Mouse (Mus musculus) heart, embryonic 14.5 days (tissue): ENCODE data around the gene Mcrip2. TPM values are rescaled to one million over a fixed set of nuclear protein-coding genes. Genes with fewer than 3 reads are reported as not detected.

Experiments used
- ATAC-seq: fragments of 200-750 bp; cut with Nextera tagmentation; 2 replicates; pipeline ENCODE4 v1.8.0; 2017; ENCODE audit warnings: low read depth, moderate TSS enrichment; ENCODE audit not compliant: insufficient number of reproducible peaks, insufficient read depth, low FRiP score
- H3K27ac ChIP-seq, 2 experiments: fragments of 200-500 bp in 1 of 2; fragments of 300-500 bp in 1 of 2; sonication (generic) in 1 of 2; replicated peaks in 1 of 2; 2 replicates each; pipeline ENCODE4 v1.5.1; 2012 to 2014; ENCODE audit warnings: low read depth in 2 of 2, low read length in 2 of 2, control low read depth in 1 of 2, mild to moderate bottlenecking in 1 of 2, mixed read lengths in 1 of 2; ENCODE audit not compliant: control insufficient read depth in 1 of 2, insufficient read depth in 1 of 2
- H3K27me3 ChIP-seq: fragments of 300-500 bp; sonication (generic); 2 replicates; pipeline ENCODE4 v1.6.1; 2014; ENCODE audit warnings: mild to moderate bottlenecking, low read length, control low read depth; ENCODE audit not compliant: control insufficient read depth, insufficient read depth
- H3K36me3 ChIP-seq: fragments of 300-500 bp; sonication (generic); 2 replicates; pipeline ENCODE4 v1.6.1; 2014; ENCODE audit warnings: mild to moderate bottlenecking, control low read depth, low read length, mixed read lengths; ENCODE audit not compliant: control insufficient read depth, insufficient read depth
- H3K4me1 ChIP-seq, 2 experiments: fragments of 200-500 bp in 1 of 2; fragments of 300-500 bp in 1 of 2; sonication (generic) in 1 of 2; 2 replicates each; pipeline ENCODE4 v1.6.1; 2012 to 2014; ENCODE audit warnings: low read length in 2 of 2, control low read depth in 1 of 2, mixed read lengths in 1 of 2; ENCODE audit not compliant: control insufficient read depth in 2 of 2, insufficient read depth in 2 of 2
- H3K4me2 ChIP-seq: fragments of 300-500 bp; sonication (generic); 2 replicates; pipeline ENCODE4 v1.6.1; 2014; ENCODE audit warnings: mild to moderate bottlenecking, low read length
- H3K4me3 ChIP-seq, 2 experiments: fragments of 200-500 bp in 1 of 2; fragments of 300-500 bp in 1 of 2; sonication (generic) in 1 of 2; 2 replicates each; pipeline ENCODE4 v1.5.1; 2012 to 2014; ENCODE audit warnings: low read length in 2 of 2, mild to moderate bottlenecking in 2 of 2, control low read depth in 1 of 2, low read depth in 1 of 2, moderate library complexity in 1 of 2; ENCODE audit not compliant: control insufficient read depth in 1 of 2, insufficient read depth in 1 of 2
- H3K9ac ChIP-seq: fragments of 300-500 bp; sonication (generic); 2 replicates; pipeline ENCODE4 v1.6.1; 2014; ENCODE audit warnings: mild to moderate bottlenecking, low read length
- H3K9me3 ChIP-seq: fragments of 300-500 bp; sonication (generic); 2 replicates; pipeline ENCODE4 v1.6.1; 2016; ENCODE audit warnings: low read length, control low read depth; ENCODE audit not compliant: control insufficient read depth
- WGBS: fragments of 180-500 bp; shearing (Covaris S2); extraction: QIAGEN DNeasy Blood & Tissue Kit; methylation state at CpG from one replicate; pipeline ENCODE4 v1.1.7; 2014; 5-methylcytosine and 5-hydroxymethylcytosine counted together
- polyA plus RNA-seq: library from polyadenylated mRNA; unstranded; fragments of >200 nt; fragmentation: Nextera tagmentation; extraction: Ambion mirVana; gene quantifications from 2 replicates; pipeline ENCODE4 v1.2.1, GENCODE M21; 2014

The Mcrip2 gene
- polyA plus RNA-seq, 1 experiment from 2014 or later, result 184 TPM

DNA sequence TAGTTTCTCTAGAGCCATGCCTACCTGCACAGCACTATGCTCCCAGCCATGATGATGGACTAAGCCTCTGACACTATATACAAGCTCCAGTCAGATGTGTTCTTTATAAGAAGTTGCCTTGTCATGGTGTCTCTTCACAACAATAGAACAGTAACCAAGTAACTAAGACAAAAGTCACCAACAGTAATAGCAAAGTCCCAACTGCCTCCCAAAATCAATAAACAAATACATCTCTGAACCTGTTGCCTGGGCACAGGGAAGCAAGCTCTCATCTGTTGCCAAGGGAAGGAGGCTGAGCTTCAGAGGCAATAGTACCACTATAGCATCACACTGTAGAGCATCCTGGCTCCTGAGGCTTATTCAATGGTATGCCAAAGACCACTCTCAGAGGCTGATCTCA is 18.2 kb upstream of the Mcrip2 start:
- Histone ChIP-seq H3K9ac (no peak overlapping the region), H3K4me2 (no peak overlapping the region), H3K36me3 (peaks cover 64% of the 10 kb centered on the region), H3K27ac (no peak overlapping the region), H3K4me3 (no peak overlapping the region), H3K27me3 (no peaks in the 10 kb centered on the region), H3K9me3 (no peaks in the 10 kb centered on the region), H3K4me1 (no peaks in the 10 kb centered on the region)
- ATAC-seq, result no peak

DNA sequence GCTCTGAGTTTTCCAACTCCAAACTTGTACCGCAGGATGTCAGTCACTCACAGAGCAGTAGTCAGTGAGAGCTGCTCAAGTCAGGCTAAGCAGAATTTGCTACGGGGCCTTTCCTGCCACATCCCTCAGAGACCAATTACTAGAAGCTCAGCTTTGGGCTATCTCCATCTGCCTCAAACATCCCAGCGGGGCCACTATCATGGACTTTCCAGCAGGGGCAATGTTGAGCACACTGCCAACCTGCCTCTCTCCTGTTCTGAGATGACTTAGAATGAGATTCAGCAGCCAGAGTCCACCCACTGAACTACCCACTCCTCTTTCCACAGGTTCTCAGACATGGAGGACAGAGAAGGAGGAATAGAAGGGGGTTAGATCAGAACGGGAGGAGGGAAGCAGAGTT is 17.1 kb upstream of the Mcrip2 start:
- no peak for ATAC-seq
- H3K27ac ChIP-seq, result no peak overlapping the region
- WGBS, result 60% methylated on average over 4 of the region's 4 CpGs
- no peak overlapping the region for H3K4me3 ChIP-seq
- no peaks in the 10 kb centered on the region for H3K27me3 ChIP-seq
- peaks cover 2 to 7% of the 10 kb centered on the region in 2 experiments; a peak in 2 of 4 replicates for H3K4me1 ChIP-seq
- no peak overlapping the region for H3K9ac ChIP-seq
- no peak overlapping the region for H3K4me2 ChIP-seq
- peaks cover 57% of the 10 kb centered on the region for H3K36me3 ChIP-seq
- H3K9me3 ChIP-seq, result no peaks in the 10 kb centered on the region

DNA sequence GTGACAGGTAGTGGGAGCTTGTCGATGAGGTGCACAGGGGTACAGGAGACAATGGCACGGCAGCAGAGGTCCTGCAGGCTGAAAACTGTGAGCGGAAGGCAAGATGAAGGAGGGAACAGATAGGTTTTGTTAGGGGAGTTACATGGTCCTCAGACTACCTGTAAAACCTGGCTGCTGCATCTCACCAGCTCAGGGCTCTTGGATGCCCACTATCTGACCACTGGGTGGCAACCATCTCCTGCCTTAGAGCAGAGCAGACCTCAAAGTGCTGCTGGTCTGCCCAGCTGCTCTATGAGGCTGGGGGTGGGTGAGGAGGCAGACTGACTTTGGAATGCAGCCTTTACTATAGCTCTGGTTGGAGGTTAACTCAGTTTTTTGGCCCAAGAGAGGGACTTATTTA is 15.3 kb upstream of the Mcrip2 start:
- no peak overlapping the region for H3K4me2 ChIP-seq
- H3K4me1 ChIP-seq, result peaks cover 2 to 7% of the 10 kb centered on the region in 2 experiments; a peak in 2 of 4 replicates
- 92% methylated on average over 3 of the region's 3 CpGs for WGBS
- no peak for ATAC-seq
- no peak overlapping the region for H3K9ac ChIP-seq
- H3K9me3 ChIP-seq, result no peaks in the 10 kb centered on the region
- H3K27ac ChIP-seq, result no peak overlapping the region
- H3K36me3 ChIP-seq, result peaks cover 44% of the 10 kb centered on the region
- H3K27me3 ChIP-seq, result no peaks in the 10 kb centered on the region
- no peak overlapping the region for H3K4me3 ChIP-seq

DNA sequence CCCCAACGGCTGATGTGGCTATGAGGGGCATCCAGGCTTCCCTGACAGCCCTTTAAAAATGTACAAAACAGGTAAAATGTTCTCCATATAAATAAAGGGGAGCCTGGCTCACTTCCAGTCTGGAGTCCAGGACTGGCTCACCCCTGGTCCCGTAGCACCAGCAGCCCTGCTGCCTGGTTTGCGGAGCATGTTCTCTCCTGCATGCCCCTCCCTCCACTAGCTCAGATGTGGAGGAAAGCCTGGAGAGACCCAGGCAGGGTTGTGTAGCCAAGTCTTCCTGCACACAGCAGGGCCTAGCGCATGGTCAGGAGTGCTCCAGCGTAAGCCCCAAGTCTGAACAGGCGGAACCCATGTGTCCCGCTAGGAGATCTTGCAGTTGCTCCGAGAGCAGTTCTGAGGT is 14.7 kb upstream of the Mcrip2 start:
- Histone ChIP-seq H3K9ac (no peak overlapping the region), H3K36me3 (peaks cover 43% of the 10 kb centered on the region), H3K27ac (no peak overlapping the region), H3K4me1 (peaks cover 2 to 7% of the 10 kb centered on the region in 2 experiments; a peak in 2 of 4 replicates), H3K27me3 (no peaks in the 10 kb centered on the region), H3K4me2 (no peak overlapping the region), H3K9me3 (no peaks in the 10 kb centered on the region), H3K4me3 (no peak overlapping the region)
- ATAC-seq, result no peak
- 86% methylated on average over 8 of the region's 8 CpGs for WGBS

DNA sequence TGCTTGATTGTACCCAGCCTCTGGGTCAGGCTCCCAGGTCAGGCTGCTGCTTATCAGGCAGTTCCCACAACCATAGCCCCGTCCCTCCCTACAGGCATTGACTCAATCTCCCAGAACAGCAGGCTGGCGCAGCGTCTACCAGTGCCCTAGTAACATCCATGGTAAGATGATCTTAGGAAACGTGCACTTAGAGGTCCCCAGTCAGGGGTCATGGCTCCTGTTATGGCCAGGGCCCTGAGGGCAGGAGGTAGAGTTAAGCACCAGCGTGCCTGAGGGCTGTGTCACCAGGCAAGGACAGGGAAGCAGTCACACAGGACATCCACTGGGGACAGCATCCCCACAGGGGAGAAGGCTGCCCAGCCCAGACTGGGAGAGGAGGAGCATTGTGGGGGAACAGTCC is 13.7 kb upstream of the Mcrip2 start:
- Histone ChIP-seq H3K9ac (no peak overlapping the region), H3K4me2 (no peak overlapping the region), H3K4me1 (peaks cover 2 to 7% of the 10 kb centered on the region in 2 experiments; a peak in 2 of 4 replicates), H3K36me3 (peaks cover 41% of the 10 kb centered on the region), H3K9me3 (no peaks in the 10 kb centered on the region), H3K4me3 (no peak overlapping the region), H3K27me3 (no peaks in the 10 kb centered on the region), H3K27ac (no peak overlapping the region)
- ATAC-seq, result 0 out of 2 replicates have a peak, but pooled peaks have one; percentile 31
- 45% methylated on average over 5 of the region's 5 CpGs for WGBS

DNA sequence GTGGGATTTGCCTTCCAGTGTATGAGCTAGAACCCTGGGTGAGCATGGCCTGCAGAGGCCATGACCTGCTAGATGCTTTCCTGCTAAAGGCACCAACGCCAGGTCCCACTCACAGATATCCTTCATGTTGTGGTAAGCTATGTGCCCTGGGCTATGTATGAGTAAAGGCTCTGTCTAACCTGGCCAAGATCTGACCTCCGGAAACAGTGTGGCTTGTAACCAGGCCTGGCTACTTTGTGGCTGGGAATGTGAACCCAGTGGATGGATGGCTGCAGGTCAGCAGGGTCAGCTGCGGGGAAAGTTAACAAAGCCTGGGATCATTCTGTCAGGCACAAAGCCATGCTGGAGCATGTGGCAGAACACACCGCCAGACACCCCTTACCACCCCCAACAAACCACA is 13.1 kb upstream of the Mcrip2 start:
- Histone ChIP-seq H3K9ac (no peak overlapping the region), H3K9me3 (no peaks in the 10 kb centered on the region), H3K4me3 (no peak overlapping the region), H3K4me1 (peaks cover 7% of the 10 kb centered on the region in 2 experiments; a peak in 3 of 4 replicates), H3K4me2 (no peak overlapping the region), H3K36me3 (peaks cover 41% of the 10 kb centered on the region), H3K27ac (no peak overlapping the region), H3K27me3 (no peaks in the 10 kb centered on the region)
- 59% methylated on average over 4 of the region's 4 CpGs for WGBS
- no peak for ATAC-seq

DNA sequence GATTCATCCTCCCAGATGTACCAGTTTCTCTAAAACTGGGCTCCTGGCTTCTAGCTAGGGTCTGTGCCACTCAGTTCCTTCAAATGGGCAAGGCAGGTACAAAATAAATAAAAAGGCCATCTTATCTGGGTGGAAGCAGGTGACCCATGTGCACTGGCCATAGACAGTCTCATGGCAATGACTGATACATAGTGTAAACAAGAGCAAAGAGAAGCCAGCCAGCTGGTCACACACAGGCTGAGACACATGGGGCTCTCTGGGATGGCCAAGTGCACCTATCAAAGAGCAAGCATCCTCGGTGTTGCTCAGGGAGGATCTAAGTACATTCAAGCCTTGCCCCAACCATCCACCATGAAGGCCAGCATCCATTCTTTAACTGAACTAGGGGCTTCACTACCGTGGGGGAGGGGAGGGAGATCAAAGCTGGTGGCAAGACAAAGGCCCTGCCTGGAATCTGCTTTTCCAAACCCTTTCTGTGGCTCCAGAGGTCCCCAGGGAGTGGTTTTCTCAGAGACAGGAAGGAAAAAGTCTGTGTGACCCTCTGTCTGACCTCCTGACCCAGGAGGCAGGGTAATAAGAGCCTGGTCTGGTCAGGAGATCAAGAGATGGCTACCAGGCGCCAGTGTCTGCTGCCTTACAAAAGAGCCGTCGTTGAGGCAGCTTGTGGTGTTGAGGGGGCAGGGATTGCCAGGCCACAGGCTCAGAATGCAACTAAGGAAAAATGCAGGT is 12.5 kb upstream of the Mcrip2 start:
- H3K36me3 ChIP-seq, result peaks cover 41% of the 10 kb centered on the region
- no peak overlapping the region for H3K4me2 ChIP-seq
- H3K27ac ChIP-seq, result no peak overlapping the region
- no peak for ATAC-seq
- WGBS, result 24% methylated on average over 5 of the region's 5 CpGs
- no peaks in the 10 kb centered on the region for H3K27me3 ChIP-seq
- H3K4me1 ChIP-seq, result peaks cover 12 to 13% of the 10 kb centered on the region in 2 experiments
- H3K4me3 ChIP-seq, result no peak overlapping the region
- no peaks in the 10 kb centered on the region for H3K9me3 ChIP-seq
- H3K9ac ChIP-seq, result no peak overlapping the region
